Mouse (Mus musculus) embryonic fibroblast, embryonic 13.5 days (primary cell): ENCODE data around the gene Ppfibp1.

ENCODE experiments used
- CTCF ChIP-seq: IDR thresholded peaks from 2 replicates; pipeline ENCODE4 v1.5.1; 2011; ENCODE audit warnings: mild to moderate bottlenecking, control low read depth, low read length, moderate library complexity, borderline replicate concordance; ENCODE audit not compliant: insufficient read depth
- POLR2A ChIP-seq: IDR thresholded peaks from 2 replicates; pipeline ENCODE4 v1.6.1; 2011; ENCODE audit warnings: low read depth, mild to moderate bottlenecking, control low read depth, low read length, moderate library complexity

GRCm38 (mm10) chr6:147049239-147049805, 161.0 kb downstream of the Ppfibp1 start:
- TF ChIP-seq CTCF (no peak), POLR2A (no peak)
